Mouse (Mus musculus) G1E (cell line): ENCODE results near the gene Ap2a1. TPM values are rescaled to one million over a fixed set of nuclear protein-coding genes. Genes with fewer than 3 reads are reported as not detected.
A peak's percentile ranks its signal among the peaks of the same experiment; 100 is the strongest.

Experiments used
- ATAC-seq: 2 replicates; pipeline ENCODE4 v1.8.0; 2016; ENCODE audit warnings: mild to moderate bottlenecking; ENCODE audit not compliant: insufficient number of reproducible peaks, poor library complexity, low FRiP score, severe bottlenecking; ENCODE audit errors: extremely low read depth
- DNase-seq: peaks from one replicate; pipeline ENCODE4 v3.0.0; 2012; ENCODE audit warnings: low spot score
- H3K27me3 ChIP-seq: 2 replicates; pipeline ENCODE4 v1.6.1; 2012; ENCODE audit warnings: mild to moderate bottlenecking, low read length, inconsistent platforms; ENCODE audit not compliant: insufficient read depth
- H3K36me3 ChIP-seq: replicated peaks from 2 replicates; pipeline ENCODE3; 2012; ENCODE audit warnings: mild to moderate bottlenecking, inconsistent platforms
- H3K4me1 ChIP-seq: 2 replicates; pipeline ENCODE4 v1.6.1; 2012; ENCODE audit warnings: low read depth, low read length, inconsistent platforms, mixed read lengths; ENCODE audit not compliant: insufficient read depth
- H3K4me3 ChIP-seq: 2 replicates; pipeline ENCODE4 v1.5.1; 2012; ENCODE audit warnings: low read depth, mild to moderate bottlenecking, inconsistent platforms, low read length, moderate library complexity, mixed read lengths
- H3K9me3 ChIP-seq: replicated peaks from 2 replicates; pipeline ENCODE4 v1.6.1; 2012; ENCODE audit warnings: inconsistent platforms
- CTCF ChIP-seq: IDR thresholded peaks from 2 replicates; pipeline ENCODE4 v1.5.1; 2012; ENCODE audit warnings: low read depth, low read length, inconsistent platforms, mixed read lengths
- GATA1 ChIP-seq: IDR thresholded peaks from 2 replicates; pipeline ENCODE4 v1.6.1; 2012; ENCODE audit warnings: borderline replicate concordance, low read length, inconsistent platforms, mixed read lengths
- GATA2 ChIP-seq: IDR thresholded peaks from 2 replicates; pipeline ENCODE4 v1.6.1; 2012; ENCODE audit warnings: low read depth, low read length, inconsistent platforms, borderline replicate concordance
- POLR2AphosphoS5 ChIP-seq: IDR thresholded peaks from 2 replicates; pipeline ENCODE4 v1.6.1; 2012; ENCODE audit warnings: low read depth, low read length, inconsistent platforms; ENCODE audit not compliant: insufficient replicate concordance
- TAL1 ChIP-seq: conservative IDR thresholded peaks from 2 replicates; pipeline ENCODE4 v1.6.1; 2012; ENCODE audit warnings: low read depth, low read length, inconsistent platforms, mixed read lengths
- polyA plus RNA-seq: library from polyadenylated mRNA; stranded (reverse); fragments of >175 nt; gene quantifications from 2 replicates; pipeline ENCODE4 v1.2.3, GENCODE M21; 2012
- total RNA-seq, 2 experiments: library from RNA; stranded (forward) in 1 of 2; stranded (reverse) in 1 of 2; fragments of 200-1000 nt in 1 of 2; fragments of >200 nt in 1 of 2; fragmentation: Nextera tagmentation in 1 of 2; gene quantifications; 2 replicates each; pipeline ENCODE4 v1.2.3; 2014 to 2017

Gene Ap2a1
- total and polyA plus RNA-seq, 3 experiments, result 19.8 to 98.8 (median 98.0) TPM

DNA sequence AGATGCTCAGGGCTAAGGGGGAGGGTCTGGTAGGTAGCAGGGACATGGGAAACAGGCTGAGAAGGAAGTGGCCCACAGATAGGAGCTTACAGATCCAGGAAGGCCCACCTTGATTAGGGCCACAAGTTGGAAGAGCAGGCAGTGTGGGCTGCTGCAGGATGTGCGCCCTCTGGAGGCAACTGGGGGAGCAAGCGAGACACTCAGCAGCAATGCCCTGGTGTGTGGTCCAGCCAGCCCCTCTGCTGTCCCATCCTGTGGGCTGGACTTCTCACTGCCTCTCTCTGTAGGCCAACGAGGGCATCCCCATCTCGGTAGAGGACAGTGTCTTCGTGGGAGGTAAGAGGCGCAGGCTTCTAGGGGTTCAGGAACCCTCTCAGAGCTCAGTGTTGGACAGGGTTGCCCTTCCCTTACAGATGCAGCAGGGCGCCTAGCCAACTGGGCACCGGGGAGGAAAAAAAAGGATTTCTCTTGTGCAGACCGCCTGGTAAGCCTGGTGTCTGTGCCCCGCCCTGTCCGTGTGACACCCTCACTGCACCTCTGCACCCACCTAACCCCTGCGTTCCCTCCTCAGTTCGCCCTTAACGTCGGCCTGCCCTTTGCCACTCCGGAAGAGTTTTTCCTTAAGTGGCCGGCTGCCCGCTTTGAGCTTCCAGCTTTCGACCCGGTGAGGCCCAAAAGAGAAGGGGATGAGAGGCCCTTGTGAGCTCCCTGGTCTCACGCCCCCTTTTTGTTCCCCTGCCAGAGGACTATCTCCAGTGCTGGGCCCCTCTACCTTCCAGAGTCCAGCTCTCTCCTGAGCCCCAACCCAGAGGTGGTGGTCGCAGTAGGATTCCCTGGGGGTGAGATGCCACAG is 68.5 kb downstream of the Ap2a1 start:
- ATAC-seq (0 out of 2 replicates have a peak, but pooled peaks have one; percentile 16), DNase-seq (peak; percentile 61)
- peaks cover 80% of the 10 kb centered on the region for H3K4me1 ChIP-seq
- H3K27me3 ChIP-seq, result no peaks in the 10 kb centered on the region
- peaks cover 4% of the 10 kb centered on the region; the same call in 1 of the 2 replicates for H3K9me3 ChIP-seq
- H3K36me3 ChIP-seq, result peaks cover 77% of the 10 kb centered on the region
- TF ChIP-seq GATA2 (no peak), CTCF (peak; percentile 95)
- no peak overlapping the region for H3K4me3 ChIP-seq

- ATAC-seq (no peak), DNase-seq (no peak)
- H3K36me3 ChIP-seq, result peaks cover 77% of the 10 kb centered on the region
- H3K27me3 ChIP-seq, result no peaks in the 10 kb centered on the region
- TF ChIP-seq CTCF (no peak), GATA2 (no peak), GATA1 (no peak)
- H3K4me1 ChIP-seq, result peaks cover 80% of the 10 kb centered on the region
- peaks cover 4% of the 10 kb centered on the region; the same call in 1 of the 2 replicates for H3K9me3 ChIP-seq
- no peak overlapping the region for H3K4me3 ChIP-seq
These were observed 69.4 kb downstream of the Ap2a1 start for GRCm38 (mm10) chr7:44859896-44860295.

- peak overlapping the region; percentile 86 for H3K4me3 ChIP-seq
- H3K36me3 ChIP-seq, result peaks cover 77% of the 10 kb centered on the region
- peaks cover 11% of the 10 kb centered on the region for H3K9me3 ChIP-seq
- DNase-seq, result peak; percentile 69
- H3K27me3 ChIP-seq, result no peaks in the 10 kb centered on the region
- no peak for TF ChIP-seq POLR2AphosphoS5
- no peak for TF ChIP-seq GATA2
- no peak for TF ChIP-seq GATA1
- TF ChIP-seq CTCF, result no peak
- no peak for TF ChIP-seq TAL1
- ATAC-seq, result peak; percentile 26; the same call in 1 of the 2 replicates
- peaks cover 81% of the 10 kb centered on the region for H3K4me1 ChIP-seq
These were observed 71.4 kb downstream of the Ap2a1 start for GRCm38 (mm10) chr7:44857905-44858304.

GRCm38 (mm10) chr7:44857042-44857552 is 72.2 kb downstream of the Ap2a1 start, which contains the start of gene Pnkp:
Pnkp (plus strand) TSS chr7:44857139.
- H3K4me1 ChIP-seq, result peaks cover 88% of the 10 kb centered on the region
- peak; percentile 36; the same call in 1 of the 2 replicates for ATAC-seq

DNA sequence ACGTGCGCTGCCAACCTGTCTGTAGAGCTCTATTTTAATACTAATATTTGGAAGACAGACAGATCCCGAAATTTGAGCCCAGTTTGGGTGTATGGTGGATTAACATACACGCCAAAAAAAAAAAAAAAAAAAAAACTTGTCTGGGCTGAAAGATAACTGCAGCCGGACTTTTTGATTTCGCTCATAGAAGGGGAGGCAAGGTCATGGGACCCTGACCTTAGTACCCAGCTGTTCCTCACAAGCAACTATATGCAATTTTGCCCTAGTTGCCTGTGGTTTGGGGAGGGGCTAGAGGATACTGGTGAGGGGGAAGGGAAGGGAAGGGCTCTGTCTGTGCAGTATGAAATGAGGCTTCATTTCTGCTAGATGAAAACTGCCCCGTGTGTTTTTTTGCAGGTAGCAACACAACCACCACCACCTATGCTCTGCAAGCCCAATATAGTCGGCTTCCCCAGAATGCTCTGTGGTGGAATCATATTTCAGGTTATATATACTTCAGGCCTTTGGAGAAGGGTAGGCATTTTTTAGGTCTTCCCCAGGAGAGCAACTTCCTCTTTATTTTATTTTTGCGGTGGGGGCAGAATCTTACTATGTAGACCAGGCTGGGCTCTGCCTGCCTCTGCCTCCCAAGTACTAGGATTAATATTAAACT is 72.9 kb downstream of the Ap2a1 start:
- H3K4me3 ChIP-seq, result peak overlapping the region; percentile 86; the same call in 1 of the 2 replicates
- peaks cover 92% of the 10 kb centered on the region for H3K4me1 ChIP-seq
- DNase-seq, result peak; percentile 66
- peaks cover 11% of the 10 kb centered on the region for H3K9me3 ChIP-seq
- no peaks in the 10 kb centered on the region for H3K27me3 ChIP-seq
- peak; percentile 65 for ATAC-seq
- TF ChIP-seq TAL1, result no peak; the same call in 1 of the 2 replicates
- TF ChIP-seq GATA2, result no peak
- no peak for TF ChIP-seq CTCF
- no peak for TF ChIP-seq GATA1
- H3K36me3 ChIP-seq, result peaks cover 77% of the 10 kb centered on the region

More at GRCm38 (mm10) chr7:44857042-44857552, 72.2 kb downstream of the Ap2a1 start, which contains the start of gene Pnkp:
- DNase-seq, result peak; percentile 72
- Histone ChIP-seq H3K4me3 (peak within 1 kb of the TSS; percentile 86), H3K27me3 (no peaks in the 10 kb centered on the region), H3K36me3 (peaks cover 77% of the 10 kb centered on the region), H3K9me3 (peaks cover 11% of the 10 kb centered on the region)
- TF ChIP-seq CTCF, result no peak
- no peak for TF ChIP-seq POLR2AphosphoS5
- TF ChIP-seq GATA2, result no peak

DNA sequence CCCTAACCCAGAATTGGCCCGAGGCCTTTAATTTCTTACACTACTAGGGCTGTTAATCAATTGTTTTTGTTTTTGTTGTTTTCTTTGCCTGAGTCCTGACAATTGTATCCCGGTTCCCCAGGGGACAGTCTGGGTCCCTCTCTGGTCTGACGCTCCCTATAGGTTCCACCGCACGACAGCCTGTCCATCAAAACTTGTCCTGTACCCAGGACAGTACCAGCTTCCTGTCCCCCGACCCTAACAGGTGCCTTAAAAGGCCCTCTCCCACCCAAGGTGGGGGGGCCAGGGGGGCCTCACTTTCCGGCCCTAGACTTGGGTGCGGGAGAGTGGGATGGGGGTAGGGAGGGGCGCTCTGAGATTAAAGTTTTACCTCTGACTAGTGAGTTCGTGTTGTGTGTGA is 74.3 kb downstream of the Ap2a1 start:
- Histone ChIP-seq H3K36me3 (peaks cover 74% of the 10 kb centered on the region), H3K27me3 (no peaks in the 10 kb centered on the region), H3K4me3 (peak overlapping the region; percentile 62; the same call in 1 of the 2 replicates), H3K9me3 (peaks cover 11% of the 10 kb centered on the region), H3K4me1 (peaks cover 89% of the 10 kb centered on the region)
- DNase-seq (no peak), ATAC-seq (no peak)
- TF ChIP-seq POLR2AphosphoS5 (no peak), GATA2 (no peak), GATA1 (no peak), CTCF (no peak), TAL1 (no peak)
